Mouse (Mus musculus) spleen, adult 2 months (tissue): ENCODE data around the gene Zfr. TPM values are rescaled to one million over a fixed set of nuclear protein-coding genes. Genes with fewer than 3 reads are reported as not detected.
"Not testable (repeated sequence)": the region's sequence is repeated elsewhere in the genome, so short reads cannot be mapped to it uniquely, and the experiment has no call there.

Experiments used
- DNase-seq, 2 experiments: peaks; one replicate each; pipeline versions ENCODE4 v3.0.0 to v3.0.0-alpha.2; 2012 to 2021; ENCODE audit warnings: low spot score in 2 of 2, low read depth in 1 of 2
- H3K27ac ChIP-seq: fragments of 200-500 bp; 2 replicates; pipeline ENCODE4 v1.5.1; 2012; ENCODE audit warnings: low read length, inconsistent platforms; ENCODE audit not compliant: insufficient read depth
- H3K27me3 ChIP-seq: fragments of 200-500 bp; 2 replicates; pipeline ENCODE4 v1.6.1; 2012; ENCODE audit warnings: mild to moderate bottlenecking, moderate library complexity, low read length, inconsistent platforms; ENCODE audit not compliant: control insufficient read depth, insufficient read depth
- H3K36me3 ChIP-seq: fragments of 200-500 bp; 2 replicates; pipeline ENCODE4 v1.6.1; 2012; ENCODE audit warnings: mild to moderate bottlenecking, low read length, inconsistent platforms; ENCODE audit not compliant: control insufficient read depth, insufficient read depth
- H3K4me1 ChIP-seq: fragments of 200-500 bp; 2 replicates; pipeline ENCODE4 v1.6.1; 2011; ENCODE audit warnings: inconsistent platforms; ENCODE audit not compliant: control insufficient read depth, insufficient read depth, insufficient read length
- H3K4me3 ChIP-seq: fragments of 200-500 bp; 2 replicates; pipeline ENCODE4 v1.5.1; 2011; ENCODE audit warnings: mild to moderate bottlenecking, inconsistent platforms; ENCODE audit not compliant: insufficient read depth, insufficient read length; ENCODE audit errors: extremely low read depth
- CTCF ChIP-seq: fragments of 200-500 bp; IDR thresholded peaks from 2 replicates; pipeline ENCODE4 v1.5.1; 2011; ENCODE audit warnings: mild to moderate bottlenecking, inconsistent platforms; ENCODE audit not compliant: insufficient read depth, insufficient read length, insufficient replicate concordance; ENCODE audit errors: extremely low read depth
- POLR2A ChIP-seq: fragments of 200-500 bp; IDR thresholded peaks from 2 replicates; pipeline ENCODE4 v1.6.1; 2011; ENCODE audit warnings: low read depth, low read length, inconsistent platforms
- WGBS: fragments of 180-500 bp; shearing (Covaris S2); methylation state at CpG from one replicate; pipeline ENCODE4 v1.1.7; 2018; 5-methylcytosine and 5-hydroxymethylcytosine counted together
- polyA plus RNA-seq: library from polyadenylated mRNA; depleted of rRNA; stranded (reverse); fragments of >200 nt; gene quantifications from 2 replicates; pipeline ENCODE4 v1.2.3, GENCODE M21; 2012

Zfr gene
- polyA plus RNA-seq, 1 experiment = 77.2 TPM

GRCm38 (mm10) chr15:12118093-12118431 is 431 bp downstream of the Zfr start:
- Histone ChIP-seq H3K4me3 (peak overlapping the region; percentile 75), H3K4me1 (peaks cover 2% of the 10 kb centered on the region), H3K27ac (peak overlapping the region; percentile 64), H3K36me3 (no peaks in the 10 kb centered on the region), H3K27me3 (no peaks in the 10 kb centered on the region)
- no peak for TF ChIP-seq POLR2A
- no peak for TF ChIP-seq CTCF
- DNase-seq = no peak
- 0% methylated on average over 38 of the region's 43 CpGs for WGBS

GRCm38 (mm10) chr15:12118432-12119128 is 949 bp downstream of the Zfr start:
- Histone ChIP-seq H3K27me3 (no peaks in the 10 kb centered on the region), H3K4me3 (peak overlapping the region; percentile 75), H3K36me3 (no peaks in the 10 kb centered on the region), H3K27ac (peak overlapping the region; percentile 20; the same call in 1 of the 2 replicates), H3K4me1 (peaks cover 2% of the 10 kb centered on the region)
- under 1% methylated on average over 56 of the region's 61 CpGs for WGBS
- no peak for TF ChIP-seq CTCF
- TF ChIP-seq POLR2A = no peak
- DNase-seq = peak in 1 of 2 experiments; percentile 19

- WGBS = 17% methylated on average over 7 of the region's 7 CpGs
- peak overlapping the region; percentile 20; the same call in 1 of the 2 replicates for H3K27ac ChIP-seq
- peaks cover 2% of the 10 kb centered on the region for H3K4me1 ChIP-seq
- TF ChIP-seq CTCF = no peak
- TF ChIP-seq POLR2A = no peak
- H3K4me3 ChIP-seq = peak overlapping the region; percentile 75
- no peaks in the 10 kb centered on the region for H3K36me3 ChIP-seq
- no peaks in the 10 kb centered on the region for H3K27me3 ChIP-seq
- no peak for DNase-seq
Observed at GRCm38 (mm10) chr15:12119129-12119466, 1.5 kb downstream of the Zfr start.

- WGBS = 86% methylated on average over 1 of the region's 1 CpGs
- H3K27ac ChIP-seq = no peak overlapping the region
- DNase-seq = no peak
- no peak overlapping the region for H3K4me3 ChIP-seq
- TF ChIP-seq POLR2A (no peak), CTCF (no peak)
- H3K4me1 ChIP-seq = no peaks in the 10 kb centered on the region; the same call in none of the 2 replicates
- H3K27me3 ChIP-seq = no peaks in the 10 kb centered on the region
- no peaks in the 10 kb centered on the region for H3K36me3 ChIP-seq
Observed at GRCm38 (mm10) chr15:12124913-12125312, 7.3 kb downstream of the Zfr start.

GRCm38 (mm10) chr15:12130871-12131270 is 13.2 kb downstream of the Zfr start:
- H3K4me1 ChIP-seq, H3K4me3 ChIP-seq, H3K27me3 ChIP-seq, H3K27ac ChIP-seq, H3K36me3 ChIP-seq, DNase-seq: not testable (repeated sequence)
- 92% methylated on average over 3 of the region's 3 CpGs for WGBS

GRCm38 (mm10) chr15:12134546-12134945 is 16.9 kb downstream of the Zfr start:
- H3K4me3 ChIP-seq = no peak overlapping the region
- no peaks in the 10 kb centered on the region for H3K4me1 ChIP-seq
- WGBS = 96% methylated on average over 1 of the region's 1 CpGs
- TF ChIP-seq CTCF (no peak), POLR2A (no peak)
- peaks cover 3% of the 10 kb centered on the region; the same call in 1 of the 2 replicates for H3K36me3 ChIP-seq
- no peaks in the 10 kb centered on the region for H3K27me3 ChIP-seq
- H3K27ac ChIP-seq = no peak overlapping the region
- DNase-seq = no peak

GRCm38 (mm10) chr15:12135368-12135767 is 17.7 kb downstream of the Zfr start:
- no peaks in the 10 kb centered on the region for H3K4me1 ChIP-seq
- TF ChIP-seq CTCF = no peak
- no peak for TF ChIP-seq POLR2A
- WGBS = 78% methylated on average over 3 of the region's 3 CpGs

More at GRCm38 (mm10) chr15:12135368-12135767, 17.7 kb downstream of the Zfr start:
- Histone ChIP-seq H3K27me3 (no peaks in the 10 kb centered on the region), H3K4me3 (no peak overlapping the region), H3K36me3 (peaks cover 5% of the 10 kb centered on the region), H3K27ac (no peak overlapping the region)
- no peak for DNase-seq
